Mouse (Mus musculus) gastrocnemius, postnatal 10 days (tissue): Measurements from ENCODE around the gene Tcap. TPM values are rescaled to one million over a fixed set of nuclear protein-coding genes. Genes with fewer than 3 reads are reported as not detected.
"Not testable (repeated sequence)": the region's sequence is repeated elsewhere in the genome, so short reads cannot be mapped to it uniquely, and the experiment has no call there.

Experiments
- DNase-seq: peaks from one replicate; pipeline ENCODE4 v3.0.0; 2021; ENCODE audit warnings: mixed read lengths
- total RNA-seq, 2 experiments: library from RNA; stranded (reverse); gene quantifications; 2 replicates each; pipeline ENCODE4 v1.2.3; 2021

Tcap gene
- total RNA-seq, 2 experiments from 2014 or later: 585 to 712 TPM

DNA sequence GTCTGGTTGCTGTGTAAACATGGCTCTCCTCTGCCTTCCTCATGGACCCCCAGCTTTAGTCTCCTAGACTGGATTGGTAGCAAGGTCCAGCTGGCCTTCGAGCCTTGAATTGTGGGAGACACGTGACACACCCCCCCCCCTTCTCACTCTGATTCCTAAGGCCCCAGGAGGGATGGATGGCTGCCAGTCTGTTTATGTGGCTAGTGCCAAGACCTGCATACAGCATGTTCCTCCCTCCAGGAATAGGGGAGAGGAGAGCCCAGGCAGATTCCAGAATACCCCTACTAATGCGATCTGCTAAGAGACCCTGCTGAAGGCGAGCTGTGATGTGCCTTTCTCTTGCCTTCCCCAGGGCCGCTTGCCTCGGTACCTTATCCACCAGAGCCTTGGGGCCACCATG lies 3.5 kb upstream of the Tcap start:
- DNase-seq: no peak

- peak; percentile 14 for DNase-seq
Observed at GRCm38 (mm10) chr11:98381651-98382050, 2.0 kb upstream of the Tcap start.

DNA sequence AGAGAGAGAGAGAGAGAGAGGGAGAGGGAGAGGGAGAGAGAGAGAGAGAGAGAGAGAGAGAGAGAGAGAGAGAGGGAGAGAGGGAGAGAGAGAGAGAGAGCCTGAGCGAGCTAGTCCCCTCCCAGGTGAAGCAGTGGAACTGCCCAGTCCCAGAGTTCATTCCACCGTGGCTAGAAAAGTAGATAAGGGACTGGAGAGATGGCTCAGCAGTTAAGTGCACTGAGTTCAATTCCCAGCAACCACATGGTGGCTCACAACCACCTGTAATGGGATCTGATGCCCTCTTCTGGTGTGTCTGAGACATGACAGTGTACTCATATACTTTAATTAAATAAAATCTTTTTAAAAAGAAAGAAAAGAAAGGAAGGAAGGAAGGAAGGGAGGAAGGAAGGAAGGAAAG lies 1.2 kb upstream of the Tcap start:
- DNase-seq: not testable (repeated sequence)

DNA sequence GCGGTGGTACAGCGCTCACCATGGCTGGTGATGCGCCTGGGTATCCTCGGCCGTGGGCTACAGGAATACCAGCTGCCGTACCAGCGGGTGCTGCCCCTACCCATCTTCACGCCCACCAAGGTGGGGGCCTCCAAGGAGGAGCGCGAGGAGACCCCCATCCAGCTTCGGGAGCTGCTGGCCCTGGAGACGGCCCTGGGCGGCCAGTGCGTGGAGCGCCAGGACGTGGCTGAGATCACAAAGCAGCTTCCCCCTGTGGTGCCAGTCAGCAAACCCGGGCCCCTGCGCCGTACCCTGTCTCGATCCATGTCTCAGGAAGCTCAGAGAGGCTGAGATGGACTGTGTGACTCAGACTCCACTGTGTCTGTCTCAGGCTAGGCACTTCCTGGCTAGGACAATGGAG lies 605 bp downstream of the Tcap start:
- DNase-seq: peak; percentile 22

DNA sequence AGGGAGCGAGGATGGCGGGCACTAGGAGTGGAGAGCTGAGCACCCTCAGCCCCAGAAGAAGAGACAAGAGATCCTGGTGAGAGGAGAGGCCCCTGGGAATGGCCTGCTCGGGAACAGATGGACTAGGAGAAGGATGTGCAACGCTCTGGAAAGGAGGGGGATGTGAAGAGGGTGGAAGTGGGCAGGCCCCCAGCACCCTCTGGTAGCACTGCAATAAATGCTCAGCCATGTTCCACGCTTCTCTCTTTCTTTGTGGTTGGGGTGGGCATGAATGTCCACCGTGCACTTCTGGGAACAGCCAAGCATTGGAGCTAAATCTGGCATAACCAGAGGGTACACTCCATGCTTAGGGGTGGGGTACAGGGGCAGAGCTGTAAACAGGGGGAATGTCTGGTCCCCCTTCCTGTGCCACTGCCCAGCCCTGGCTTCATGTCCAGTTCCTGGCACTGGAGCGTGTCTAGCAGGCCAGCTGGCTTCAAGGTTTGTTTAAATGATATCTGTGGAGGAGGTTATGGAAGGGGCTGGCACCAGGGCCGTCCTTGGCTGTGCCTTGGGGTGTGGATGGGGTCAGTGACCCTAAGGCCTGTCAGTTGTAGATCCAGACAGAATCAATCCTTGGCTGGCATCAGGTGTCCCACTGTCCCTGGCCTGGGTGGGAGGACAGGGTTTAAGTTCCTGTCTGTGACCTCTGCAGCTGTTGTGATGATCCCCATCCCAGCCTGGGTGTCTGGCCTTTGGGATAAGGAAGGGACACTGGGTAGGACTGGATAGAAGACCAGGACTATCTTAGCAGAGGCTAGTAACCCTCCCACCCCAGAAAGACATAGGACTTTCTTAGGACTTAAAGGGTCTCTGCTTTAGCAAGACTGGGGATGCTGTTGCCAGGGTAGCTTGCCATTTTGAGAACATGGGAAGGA lies 1.4 kb downstream of the Tcap start:
- DNase-seq: peak; percentile 71

- DNase-seq: peak; percentile 7
Observed at GRCm38 (mm10) chr11:98385638-98386585, 2.3 kb downstream of the Tcap start, which contains the start of gene Pnmt. TSS of gene Pnmt (plus strand) at chr11:98386450.

DNA sequence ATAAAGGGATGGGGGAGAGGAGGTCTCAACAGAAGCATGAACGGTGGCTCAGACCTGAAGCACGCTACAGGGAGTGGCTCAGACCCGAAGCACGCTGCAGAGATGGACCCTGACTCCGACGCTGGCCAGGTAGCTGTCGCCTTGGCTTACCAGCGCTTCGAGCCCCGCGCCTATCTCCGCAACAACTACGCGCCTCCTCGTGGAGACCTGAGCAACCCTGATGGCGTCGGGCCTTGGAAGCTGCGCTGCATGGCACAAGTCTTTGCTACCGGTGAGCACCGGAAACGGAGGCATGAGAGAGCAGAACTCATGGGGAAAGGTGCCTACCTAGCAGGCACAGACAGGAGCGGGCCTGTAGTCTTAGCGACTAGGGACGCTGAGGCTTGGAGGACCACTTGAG lies 3.0 kb downstream of the Tcap start:
- DNase-seq: peak; percentile 9

DNA sequence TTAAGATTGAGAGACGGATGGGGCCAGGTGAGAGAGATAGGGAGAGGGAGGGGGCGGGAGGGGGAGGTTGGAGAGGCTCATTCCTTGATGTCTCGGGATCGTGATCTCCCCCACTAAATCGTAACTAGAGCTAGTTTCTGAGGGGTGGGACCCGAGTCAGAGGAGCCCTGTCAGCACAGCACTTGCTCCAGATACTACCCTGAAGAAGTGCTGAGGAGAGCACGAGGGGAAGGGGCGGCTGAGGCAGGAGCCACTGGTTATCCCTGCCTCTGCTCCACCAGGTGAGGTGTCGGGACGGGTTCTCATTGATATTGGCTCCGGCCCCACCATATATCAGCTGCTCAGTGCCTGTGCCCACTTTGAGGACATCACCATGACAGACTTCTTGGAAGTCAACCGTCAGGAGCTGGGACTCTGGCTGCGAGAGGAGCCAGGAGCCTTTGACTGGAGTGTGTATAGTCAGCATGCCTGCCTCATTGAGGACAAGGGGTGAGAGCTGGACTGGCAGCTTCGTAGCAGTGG lies 3.5 kb downstream of the Tcap start:
- DNase-seq: peak; percentile 10

- no peak for DNase-seq
Observed at GRCm38 (mm10) chr11:98388282-98388681, 4.7 kb downstream of the Tcap start.

DNA sequence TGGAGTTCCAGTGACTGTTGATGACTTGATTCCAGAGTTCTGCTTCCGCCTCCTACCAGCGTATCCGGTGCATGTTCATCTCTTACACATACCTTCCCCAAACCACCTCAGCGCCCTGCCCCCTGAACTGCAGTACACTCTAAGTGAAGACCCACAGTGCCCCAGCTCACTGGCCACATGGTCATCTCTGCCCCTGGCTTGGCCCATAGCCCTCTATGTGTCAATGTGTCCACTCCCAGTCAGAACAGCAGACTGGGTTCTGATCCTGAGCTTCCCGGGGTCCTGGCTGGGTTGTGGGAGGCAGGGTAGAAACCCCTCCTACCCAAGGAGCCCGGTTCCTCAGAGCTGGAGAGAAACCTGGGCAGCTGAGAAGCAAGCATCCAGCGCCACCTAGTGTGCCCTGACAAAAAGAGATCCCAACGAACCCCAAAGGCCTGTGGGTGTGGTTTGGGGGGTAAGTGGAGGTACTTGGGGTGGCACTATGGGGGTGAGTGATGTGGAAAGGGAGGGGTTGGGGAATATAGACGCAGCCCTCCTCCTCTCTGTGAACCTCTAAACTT lies 5.7 kb downstream of the Tcap start:
- peak; percentile 49 for DNase-seq

- no peak for DNase-seq
Observed at GRCm38 (mm10) chr11:98390141-98390540, 6.5 kb downstream of the Tcap start.

GRCm38 (mm10) chr11:98392034-98392433 lies 8.4 kb downstream of the Tcap start:
- DNase-seq: no peak

GRCm38 (mm10) chr11:98392645-98393044 lies 9.0 kb downstream of the Tcap start:
- DNase-seq: no peak

DNA sequence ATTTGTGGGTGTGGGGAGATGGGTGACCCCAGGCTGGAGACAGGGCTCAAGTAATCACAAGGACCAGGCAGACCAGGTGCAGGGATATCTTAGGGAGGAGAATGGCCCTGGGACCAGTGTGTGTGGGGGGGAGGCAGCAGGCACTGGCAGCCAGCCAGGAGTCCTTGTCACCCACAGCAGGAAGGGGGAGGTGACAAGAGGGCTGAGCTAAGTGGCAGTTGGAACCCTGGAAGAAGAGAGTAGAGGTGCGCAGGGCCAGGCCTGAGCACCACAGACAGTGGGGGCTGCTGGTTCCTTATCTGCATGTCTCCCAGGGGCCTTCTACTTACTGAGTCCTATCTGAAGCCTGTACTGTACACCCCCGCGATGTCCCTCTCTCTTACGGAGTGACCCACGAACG lies 9.7 kb downstream of the Tcap start:
- DNase-seq: peak; percentile 35

GRCm38 (mm10) chr11:98394301-98394700 lies 10.7 kb downstream of the Tcap start:
- peak; percentile 21 for DNase-seq

GRCm38 (mm10) chr11:98395041-98395440 lies 11.4 kb downstream of the Tcap start:
- DNase-seq: peak; percentile 28

DNA sequence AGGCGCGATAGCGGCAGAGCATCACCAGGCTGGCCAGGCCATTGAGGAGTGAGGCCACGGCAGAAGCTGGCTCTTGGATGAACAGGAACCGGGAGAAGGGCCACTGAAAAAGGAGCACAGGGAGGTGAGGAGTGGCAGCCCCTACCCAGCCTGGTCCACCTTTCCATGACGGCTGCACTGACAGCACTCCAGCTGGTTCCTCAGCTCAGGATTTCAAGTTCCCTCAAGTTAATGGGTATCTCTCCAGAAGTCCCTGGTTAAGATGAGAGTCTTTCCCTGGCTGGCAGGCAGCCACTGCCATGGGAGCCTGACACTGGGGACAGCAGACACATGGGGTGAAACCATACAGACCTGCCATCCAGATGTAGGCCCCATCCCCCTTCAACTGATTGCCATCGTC lies 14.3 kb downstream of the Tcap start:
- no peak for DNase-seq

DNA sequence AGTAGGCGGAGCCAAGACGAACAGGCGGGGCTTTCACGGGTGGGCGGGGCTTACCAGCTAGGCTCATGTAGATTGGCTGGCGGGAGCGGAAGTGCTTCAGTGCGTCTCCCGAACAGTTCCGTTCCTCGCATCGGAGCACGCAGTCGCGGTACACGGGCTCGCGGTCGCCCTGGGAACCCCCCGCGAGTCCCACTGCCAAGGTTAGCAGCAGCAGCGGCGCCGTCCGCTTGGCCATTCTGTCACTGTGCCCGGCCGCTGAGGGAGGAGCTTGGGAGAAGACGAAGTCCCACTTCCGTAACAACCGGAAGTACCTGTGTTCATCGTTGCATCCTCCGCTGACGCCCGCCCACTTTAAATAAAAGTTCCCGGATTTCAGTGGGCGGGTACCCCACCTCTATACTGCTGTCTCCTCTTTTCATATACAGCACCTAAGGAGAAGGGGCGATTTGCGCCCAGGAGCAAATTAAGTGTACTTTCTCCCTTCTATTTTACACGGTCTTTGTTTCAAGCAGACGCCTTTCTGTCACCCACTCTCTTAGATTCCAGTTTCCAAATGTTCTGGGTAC lies 16.6 kb downstream of the Tcap start, which contains the start of gene Pgap3:
TSS of gene Pgap3 (minus strand) at position 330 of the 566 bp plus-strand sequence.
- DNase-seq: peak; percentile 80

- DNase-seq: no peak
Observed at GRCm38 (mm10) chr11:98400816-98401215, 17.2 kb downstream of the Tcap start.

DNA sequence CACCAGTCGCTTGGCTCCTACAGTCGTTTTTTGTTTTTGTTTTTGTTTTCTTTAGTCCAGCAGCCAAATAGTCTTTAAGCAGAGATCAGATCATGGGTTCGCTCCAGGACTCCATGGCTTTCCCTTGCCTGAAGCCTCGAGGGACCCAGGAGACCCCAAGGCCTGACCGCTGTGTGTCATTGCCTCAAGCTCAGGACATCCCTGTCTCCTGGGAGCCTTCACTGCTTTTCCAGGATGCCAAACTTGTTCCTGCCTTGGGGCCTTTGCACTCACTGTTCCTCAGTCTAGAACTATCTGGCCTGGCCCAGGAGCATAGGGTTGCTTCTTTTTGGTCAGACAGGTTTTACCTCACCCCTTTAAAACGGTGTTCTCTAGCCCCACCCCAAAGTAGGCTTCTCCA lies 23.0 kb downstream of the Tcap start:
- DNase-seq: no peak

DNA sequence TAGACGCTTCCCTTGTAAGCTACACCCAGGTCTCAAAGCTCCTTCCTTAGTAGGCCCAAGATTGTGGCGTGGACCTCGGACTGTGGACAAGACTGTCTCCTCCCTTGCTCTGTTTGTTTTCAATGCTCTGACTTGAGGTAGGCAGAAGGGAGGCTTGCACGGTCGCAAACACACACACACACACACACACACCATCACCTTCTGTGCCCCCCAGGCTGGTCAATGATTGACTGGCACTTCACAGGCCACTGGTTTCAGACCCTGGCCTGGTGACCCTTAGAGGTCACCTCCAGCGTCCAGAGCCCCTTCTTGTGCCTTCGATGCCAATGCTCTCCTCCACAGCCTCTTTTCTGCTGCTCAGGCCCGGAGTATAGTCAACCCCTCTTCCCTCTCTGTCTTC lies 25.3 kb downstream of the Tcap start:
- no peak for DNase-seq

DNA sequence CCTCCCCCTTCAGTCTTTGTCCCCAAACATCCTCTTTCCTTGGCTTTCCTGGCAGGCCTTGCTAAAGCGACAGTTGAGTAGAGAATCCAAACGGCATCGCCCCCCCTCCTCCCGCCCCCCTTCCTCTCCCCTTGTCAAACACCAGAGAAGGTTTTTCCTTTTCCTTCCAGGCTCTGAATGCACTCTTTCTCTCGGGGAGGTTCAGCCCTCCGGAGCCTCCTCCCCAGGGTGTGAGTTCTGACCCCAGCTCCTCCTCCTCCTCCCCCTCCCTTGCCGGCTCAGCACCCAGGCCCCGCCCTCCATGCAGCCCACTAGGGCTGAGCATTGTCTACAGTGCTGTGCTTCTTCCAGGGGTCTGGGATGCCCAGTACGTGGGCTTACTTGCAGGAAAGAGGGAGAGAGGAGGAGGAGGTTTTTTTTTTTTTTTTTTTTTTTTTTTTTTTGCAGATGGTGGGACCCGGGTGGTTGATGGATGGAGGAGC lies 25.8 kb downstream of the Tcap start:
- no peak for DNase-seq
